Mouse (Mus musculus) forebrain, embryonic 11.5 days (tissue): ENCODE results near the gene Rhoa. TPM values are rescaled to one million over a fixed set of nuclear protein-coding genes. Genes with fewer than 3 reads are reported as not detected.

Experiments used
- ATAC-seq: fragments of 200-750 bp; cut with Nextera tagmentation; replicated peaks from 2 replicates; pipeline ENCODE4 v1.8.0; 2017; ENCODE audit warnings: moderate TSS enrichment; ENCODE audit not compliant: low FRiP score
- DNase-seq: peaks from one replicate; pipeline ENCODE4 v3.0.0-alpha.2; 2017; ENCODE audit warnings: low spot score
- H3K27ac ChIP-seq: fragments of 300-500 bp; sonication (generic); 2 replicates; pipeline ENCODE4 v1.5.1; 2014; ENCODE audit warnings: low read depth, low read length
- H3K27me3 ChIP-seq: fragments of 300-500 bp; sonication (generic); 2 replicates; pipeline ENCODE4 v1.6.1; 2014; ENCODE audit warnings: mild to moderate bottlenecking, low read length, mixed read lengths; ENCODE audit not compliant: control insufficient read depth, insufficient read depth
- H3K36me3 ChIP-seq: fragments of 300-500 bp; sonication (generic); 2 replicates; pipeline ENCODE4 v1.6.1; 2014; ENCODE audit warnings: mild to moderate bottlenecking, low read length, moderate library complexity, mixed read lengths; ENCODE audit not compliant: control insufficient read depth, insufficient read depth
- H3K4me1 ChIP-seq: fragments of 300-500 bp; sonication (generic); replicated peaks from 2 replicates; pipeline ENCODE4 v1.6.1; 2014; ENCODE audit warnings: low read length, mixed read lengths; ENCODE audit not compliant: control insufficient read depth, insufficient read depth
- H3K4me2 ChIP-seq: fragments of 300-500 bp; sonication (generic); 2 replicates; pipeline ENCODE4 v1.6.1; 2014; ENCODE audit warnings: low read depth, mild to moderate bottlenecking, low read length, moderate library complexity, mixed read lengths; ENCODE audit not compliant: severe bottlenecking
- H3K4me3 ChIP-seq: fragments of 300-500 bp; sonication (generic); 2 replicates; pipeline ENCODE4 v1.5.1; 2014; ENCODE audit warnings: low read depth, low read length
- H3K9ac ChIP-seq: fragments of 300-500 bp; sonication (generic); 2 replicates; pipeline ENCODE4 v1.6.1; 2014; ENCODE audit warnings: low read length
- H3K9me3 ChIP-seq: fragments of 300-500 bp; sonication (generic); 2 replicates; pipeline ENCODE4 v1.6.1; 2016; ENCODE audit warnings: low read length, mixed read lengths; ENCODE audit not compliant: control insufficient read depth
- WGBS: fragments of 180-500 bp; shearing (Covaris S2); extraction: QIAGEN DNeasy Blood & Tissue Kit; methylation state at CpG from one replicate; pipeline ENCODE4 v1.1.7; 2014; 5-methylcytosine and 5-hydroxymethylcytosine counted together
- polyA plus RNA-seq: library from polyadenylated mRNA; unstranded; fragments of >200 nt; fragmentation: Nextera tagmentation; extraction: Ambion mirVana; gene quantifications from 2 replicates; pipeline ENCODE4 v1.2.1, GENCODE M21; 2014

Gene Rhoa
- polyA plus RNA-seq, 1 experiment from 2014 or later, result 303 TPM

DNA sequence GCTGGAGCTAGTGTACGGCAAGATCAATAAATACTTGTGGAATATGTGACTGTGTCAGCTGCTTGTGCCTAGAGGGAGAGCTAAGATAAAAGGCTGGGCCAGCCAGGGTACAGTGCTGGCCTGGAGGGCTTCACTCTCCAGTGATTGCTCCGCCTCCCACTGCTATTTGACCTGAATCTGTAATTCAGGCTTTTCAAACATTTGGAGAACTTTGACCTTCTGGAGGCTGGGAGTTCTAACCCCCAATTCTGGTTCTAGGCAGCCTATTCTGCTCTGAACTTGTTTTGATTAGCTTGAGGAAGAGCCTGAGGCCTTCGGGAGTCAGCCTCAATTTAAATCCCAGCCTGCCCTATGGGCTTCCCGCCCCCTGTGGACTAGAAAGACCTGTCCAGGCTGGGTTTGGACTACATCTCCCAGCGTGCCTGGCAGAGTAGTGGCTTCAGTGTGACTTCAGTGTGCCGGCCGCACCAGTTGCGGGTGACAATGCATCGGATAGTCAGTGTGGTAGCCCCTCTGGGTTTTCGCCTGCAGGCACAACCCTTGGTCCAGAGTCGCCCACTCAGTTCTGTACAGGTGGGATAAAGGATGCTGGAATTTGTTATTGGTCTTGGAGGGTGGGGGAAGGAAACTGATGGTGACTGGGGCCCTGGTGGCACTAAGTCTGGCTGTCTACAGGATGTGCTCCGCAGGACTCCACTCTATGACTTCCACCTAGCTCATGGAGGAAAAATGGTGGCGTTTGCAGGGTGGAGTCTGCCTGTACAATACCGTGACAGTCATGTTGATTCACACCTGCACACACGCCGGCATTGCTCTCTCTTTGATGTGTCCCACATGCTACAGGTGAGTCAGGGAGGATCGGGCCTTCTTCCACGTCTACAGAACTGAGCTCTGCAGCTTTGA is 9.2 kb upstream of the Rhoa start, which contains the start of gene Amt:
TSS of gene Amt (plus strand) at position 401 of the 903 bp plus-strand sequence.
- H3K27me3 ChIP-seq, result no peaks in the 10 kb centered on the region
- H3K4me2 ChIP-seq, result peak within 1 kb of the TSS; percentile 53
- WGBS, result 18% methylated on average over 18 of the region's 18 CpGs
- H3K4me1 ChIP-seq, result peaks cover 10% of the 10 kb centered on the region
- DNase-seq (peak; percentile 75), ATAC-seq (peak; percentile 86)
- peak within 1 kb of the TSS; percentile 55 for H3K9ac ChIP-seq
- peak within 1 kb of the TSS; percentile 30 for H3K4me3 ChIP-seq
- H3K36me3 ChIP-seq, result no peaks in the 10 kb centered on the region; the same call in 1 of the 2 replicates
- H3K9me3 ChIP-seq, result no peaks in the 10 kb centered on the region
- peak within 1 kb of the TSS; percentile 62 for H3K27ac ChIP-seq

DNA sequence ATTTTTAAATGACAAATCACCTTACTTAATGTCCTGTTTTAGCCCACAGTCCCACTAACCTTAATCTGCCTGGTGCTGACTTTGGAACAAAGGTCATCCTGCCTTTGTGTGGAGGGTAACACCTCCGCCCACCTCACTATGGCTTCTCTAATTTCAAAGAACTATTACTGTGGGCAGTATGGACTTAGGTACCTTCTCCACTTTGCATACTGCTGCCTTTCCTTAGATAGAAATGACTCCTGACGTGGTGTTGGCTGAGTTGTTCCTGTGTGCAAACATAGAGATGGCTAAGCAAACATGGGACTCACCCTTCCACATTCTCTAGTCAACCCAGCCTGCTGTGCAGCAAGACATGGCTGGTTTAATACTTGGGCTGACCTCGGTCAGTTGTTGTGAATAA is 4.1 kb upstream of the Rhoa start:
- Histone ChIP-seq H3K4me2 (no peak overlapping the region), H3K4me3 (no peak overlapping the region), H3K9me3 (no peaks in the 10 kb centered on the region), H3K27me3 (no peaks in the 10 kb centered on the region), H3K36me3 (no peaks in the 10 kb centered on the region; the same call in 1 of the 2 replicates), H3K4me1 (peaks cover 8% of the 10 kb centered on the region; the same call in 1 of the 2 replicates), H3K27ac (no peak overlapping the region), H3K9ac (no peak overlapping the region)
- DNase-seq (no peak), ATAC-seq (no peak)
- 85% methylated on average over 3 of the region's 3 CpGs for WGBS

DNA sequence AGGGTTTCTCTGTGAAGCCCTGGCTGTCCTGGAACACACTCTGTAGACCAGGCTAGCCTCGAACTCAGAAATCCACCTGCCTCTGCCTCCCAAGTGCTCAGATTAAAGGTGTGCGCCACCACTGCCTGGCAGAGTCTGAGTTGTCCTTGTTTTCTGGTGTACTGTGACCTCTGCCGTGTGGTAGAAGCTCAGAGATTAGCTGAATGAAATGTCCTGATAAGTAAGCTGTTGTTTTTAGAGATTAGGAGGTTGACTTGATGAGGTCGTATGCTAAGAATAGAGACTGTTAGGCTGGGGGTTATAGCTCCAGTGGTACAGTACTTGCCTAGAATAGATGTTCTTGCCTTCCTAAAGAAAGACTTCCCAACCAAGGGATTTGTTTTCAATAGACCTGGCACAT is 1.2 kb upstream of the Rhoa start:
- ATAC-seq (no peak), DNase-seq (no peak)
- peak overlapping the region; percentile 90 for H3K4me2 ChIP-seq
- H3K36me3 ChIP-seq, result no peaks in the 10 kb centered on the region; the same call in 1 of the 2 replicates
- no peaks in the 10 kb centered on the region for H3K9me3 ChIP-seq
- no peaks in the 10 kb centered on the region for H3K27me3 ChIP-seq
- H3K9ac ChIP-seq, result peak overlapping the region; percentile 85
- H3K4me3 ChIP-seq, result peak overlapping the region; percentile 90
- WGBS, result 84% methylated on average over 4 of the region's 4 CpGs
- H3K4me1 ChIP-seq, result peaks cover 3% of the 10 kb centered on the region; the same call in 1 of the 2 replicates
- H3K27ac ChIP-seq, result no peak overlapping the region

DNA sequence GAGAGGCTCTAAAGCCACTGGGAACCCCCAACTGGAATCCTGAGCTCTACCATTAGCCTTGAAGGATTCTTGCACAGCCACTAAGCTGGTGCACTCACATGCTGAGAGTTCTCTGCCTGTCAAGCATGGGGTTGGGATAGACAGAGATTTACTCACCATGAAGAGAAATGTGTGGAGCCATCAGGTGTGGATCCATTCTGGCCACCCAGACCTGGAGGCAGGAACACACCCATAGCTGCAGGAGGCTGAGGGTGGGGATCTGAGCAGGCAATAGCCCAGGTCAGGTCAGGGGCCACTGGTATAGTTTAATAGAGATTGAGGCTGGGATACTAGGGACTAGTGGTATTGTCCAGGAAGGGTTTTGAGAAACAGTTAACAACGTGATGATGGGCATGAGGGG is 759 bp upstream of the Rhoa start:
- WGBS, result 7% methylated on average over 1 of the region's 1 CpGs

DNA sequence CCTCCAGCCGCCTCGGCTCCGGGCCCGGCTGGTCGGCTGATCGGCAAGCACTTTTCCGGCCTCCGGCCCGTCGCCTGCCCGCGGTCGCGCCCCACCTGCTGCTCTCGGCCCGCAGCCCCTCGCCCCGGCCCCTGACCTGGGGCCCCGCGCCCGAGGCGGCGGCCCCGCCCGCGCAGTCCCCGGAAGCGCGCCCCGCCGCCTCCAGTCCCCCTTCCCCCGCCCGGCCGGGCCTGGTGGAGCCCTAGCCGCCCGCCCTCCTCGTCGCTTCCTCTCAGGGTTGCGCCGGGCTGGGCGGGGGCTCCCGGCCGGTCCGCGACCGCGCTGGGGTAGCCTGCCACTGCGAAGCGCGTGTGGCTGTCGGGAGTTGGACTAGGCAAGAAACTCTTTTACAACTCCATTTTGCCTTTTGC is 647 bp downstream of the Rhoa start:
- Histone ChIP-seq H3K27ac (peak overlapping the region; percentile 99), H3K36me3 (no peaks in the 10 kb centered on the region), H3K9me3 (no peaks in the 10 kb centered on the region), H3K4me1 (peaks cover 3% of the 10 kb centered on the region; the same call in 1 of the 2 replicates), H3K4me3 (peak overlapping the region; percentile 90), H3K9ac (peak overlapping the region; percentile 94), H3K4me2 (peak overlapping the region; percentile 59), H3K27me3 (no peaks in the 10 kb centered on the region)
- DNase-seq (peak; percentile 90), ATAC-seq (peak; percentile 80)
- under 1% methylated on average over 51 of the region's 51 CpGs for WGBS

More for the DNA sequence above, 759 bp upstream of the Rhoa start:
- Histone ChIP-seq H3K27me3 (no peaks in the 10 kb centered on the region), H3K4me2 (peak overlapping the region; percentile 90), H3K4me1 (peaks cover 3% of the 10 kb centered on the region; the same call in 1 of the 2 replicates), H3K27ac (peak overlapping the region; percentile 99; the same call in 1 of the 2 replicates), H3K9me3 (no peaks in the 10 kb centered on the region), H3K4me3 (peak overlapping the region; percentile 90), H3K36me3 (no peaks in the 10 kb centered on the region; the same call in 1 of the 2 replicates), H3K9ac (peak overlapping the region; percentile 85)
- peak; percentile 55 for DNase-seq
- ATAC-seq, result no peak

DNA sequence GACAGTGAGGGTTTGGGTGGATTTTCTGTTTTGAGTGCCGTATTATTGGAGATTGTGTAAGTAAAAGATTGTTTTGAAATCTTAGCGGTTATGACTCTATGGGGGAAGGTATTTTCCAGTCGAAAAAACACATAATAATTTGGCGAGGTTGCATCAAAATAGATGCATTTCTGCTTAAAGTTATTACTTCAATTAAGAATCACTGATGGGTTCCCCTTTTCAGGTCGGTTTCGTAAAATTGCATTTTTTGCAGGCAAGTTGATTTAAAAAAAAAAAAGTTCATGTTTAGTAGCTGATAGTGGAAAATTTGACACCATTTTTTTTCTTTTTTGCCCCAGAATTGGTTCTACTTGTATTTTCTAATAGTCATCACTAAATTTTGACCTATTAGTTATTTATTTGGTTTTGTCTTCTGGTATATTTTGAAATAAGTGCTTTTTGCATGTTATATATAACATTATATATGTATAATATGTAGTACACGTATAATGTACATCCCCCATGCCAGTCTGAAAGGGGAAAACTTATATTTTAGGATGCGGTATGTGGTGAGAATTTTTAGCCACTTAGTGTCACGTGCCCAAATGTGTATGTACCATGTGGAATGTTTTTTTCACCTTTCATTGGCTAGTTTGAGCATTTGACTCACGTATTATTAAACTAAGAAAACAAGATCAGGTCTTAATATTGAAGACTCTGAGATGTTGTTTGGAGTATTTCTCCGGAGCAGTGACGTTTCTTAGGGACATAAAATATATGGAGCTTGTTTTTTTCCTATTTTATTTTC is 1.3 kb downstream of the Rhoa start:
- H3K27ac ChIP-seq, result peak overlapping the region; percentile 99; the same call in 1 of the 2 replicates
- no peaks in the 10 kb centered on the region for H3K9me3 ChIP-seq
- H3K36me3 ChIP-seq, result no peaks in the 10 kb centered on the region
- H3K4me3 ChIP-seq, result peak overlapping the region; percentile 90
- peak overlapping the region; percentile 94 for H3K9ac ChIP-seq
- no peak for DNase-seq
- peak overlapping the region; percentile 59 for H3K4me2 ChIP-seq
- WGBS, result 28% methylated on average over 12 of the region's 12 CpGs
- H3K27me3 ChIP-seq, result no peaks in the 10 kb centered on the region
- no peak for ATAC-seq
- peaks cover 3% of the 10 kb centered on the region; the same call in 1 of the 2 replicates for H3K4me1 ChIP-seq

DNA sequence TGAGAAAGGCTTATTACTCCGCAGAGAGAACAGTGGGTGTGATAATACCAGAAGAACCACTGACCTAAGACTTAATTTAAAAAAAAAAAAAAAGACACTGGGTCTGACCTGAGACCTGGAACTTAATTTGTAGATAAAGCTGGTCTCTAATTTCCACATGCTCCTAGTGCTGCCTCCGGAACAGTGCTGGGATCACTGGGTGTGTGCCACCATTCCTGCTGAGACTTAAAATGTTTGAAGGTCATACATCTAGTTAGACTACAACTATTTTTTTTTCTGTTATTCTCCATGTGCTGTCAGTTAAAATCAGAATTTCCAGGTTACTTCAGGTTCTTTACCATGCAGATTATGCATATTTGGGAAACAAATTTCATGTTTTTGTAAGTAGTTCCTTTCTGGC is 2.2 kb downstream of the Rhoa start:
- H3K9me3 ChIP-seq, result no peaks in the 10 kb centered on the region
- H3K27ac ChIP-seq, result no peak overlapping the region
- H3K4me1 ChIP-seq, result peaks cover 3% of the 10 kb centered on the region; the same call in 1 of the 2 replicates
- H3K36me3 ChIP-seq, result no peaks in the 10 kb centered on the region
- peak overlapping the region; percentile 90 for H3K4me3 ChIP-seq
- peak overlapping the region; percentile 27; the same call in 1 of the 2 replicates for H3K9ac ChIP-seq
- H3K27me3 ChIP-seq, result no peaks in the 10 kb centered on the region
- ATAC-seq (no peak), DNase-seq (no peak)
- peak overlapping the region; percentile 59 for H3K4me2 ChIP-seq
- 77% methylated on average over 2 of the region's 2 CpGs for WGBS

DNA sequence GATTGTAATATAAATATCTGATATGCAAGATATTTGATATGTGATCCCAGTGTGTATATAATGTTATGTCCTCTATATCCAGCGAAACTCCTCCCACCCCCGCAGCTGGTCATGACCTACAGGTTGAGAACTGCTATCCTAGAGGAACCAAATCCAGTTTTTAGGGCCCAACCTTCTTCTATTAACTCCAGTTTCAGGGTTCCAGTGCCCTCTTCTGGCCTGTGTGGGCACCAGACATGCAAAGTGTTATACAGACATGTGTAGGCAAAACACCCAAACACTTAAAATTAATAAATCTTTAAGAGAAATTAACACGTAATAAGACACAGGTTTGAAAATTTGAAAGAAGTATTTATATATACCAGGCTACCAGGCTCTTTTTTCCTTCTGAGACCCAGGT is 11.6 kb downstream of the Rhoa start:
- Histone ChIP-seq H3K4me1 (no peaks in the 10 kb centered on the region), H3K4me2 (no peak overlapping the region), H3K9me3 (no peaks in the 10 kb centered on the region), H3K36me3 (peaks cover 2% of the 10 kb centered on the region; the same call in 1 of the 2 replicates), H3K27ac (no peak overlapping the region), H3K27me3 (no peaks in the 10 kb centered on the region), H3K4me3 (no peak overlapping the region), H3K9ac (no peak overlapping the region)
- ATAC-seq, result no peak
- DNase-seq, result no peak
- WGBS, result 96% methylated on average over 3 of the region's 3 CpGs
